Mouse (Mus musculus) bone marrow, adult 2 months (tissue): ENCODE results near the gene Cd163l1.

Experiments
- CTCF ChIP-seq: fragments of 200-500 bp; IDR thresholded peaks from 2 replicates; pipeline ENCODE4 v1.5.1; 2011; ENCODE audit warnings: low read length, control low read depth; ENCODE audit not compliant: control insufficient read depth, insufficient read depth
- POLR2A ChIP-seq: fragments of 200-500 bp; IDR thresholded peaks from 2 replicates; pipeline ENCODE4 v1.6.1; 2011; ENCODE audit warnings: low read depth, mild to moderate bottlenecking, control low read depth, low read length, borderline replicate concordance; ENCODE audit not compliant: control insufficient read depth

GRCm38 (mm10) chr7:140190435-140190834 is 27.6 kb upstream of the Cd163l1 start:
- TF ChIP-seq CTCF (no peak), POLR2A (no peak)
